Mouse (Mus musculus) olfactory bulb, adult 2 months (tissue): ENCODE data around the gene Bcar3.

Experiments used
- CTCF ChIP-seq: fragments of 200-500 bp; IDR thresholded peaks from 2 replicates; pipeline ENCODE4 v1.5.1; 2012; ENCODE audit warnings: low read depth, mild to moderate bottlenecking, low read length, moderate library complexity; ENCODE audit not compliant: insufficient read depth
- POLR2A ChIP-seq: fragments of 200-500 bp; IDR thresholded peaks from 2 replicates; pipeline ENCODE4 v1.6.1; 2012; ENCODE audit warnings: mild to moderate bottlenecking, low read depth, low read length, moderate library complexity; ENCODE audit not compliant: insufficient read depth

- TF ChIP-seq CTCF = no peak
- TF ChIP-seq POLR2A = no peak
Measured at GRCm38 (mm10) chr3:122378634-122379033, 84.7 kb downstream of the Bcar3 start.
